Mouse (Mus musculus): ENCODE measurements around the gene Nuf2. TPM values are rescaled to one million over a fixed set of nuclear protein-coding genes. Genes with fewer than 3 reads are reported as not detected.

Gene Nuf2
- polyA plus RNA-seq (2021) = 39.7 TPM

- in situ Hi-C loops (cut with MboI; ENCODE audit: low pct_unique_long_range_greater_than_20kb) = loop anchor here (5.0 kb wide), 3 partner anchors 141 to 611 kb away; no protein-coding TSS in a partner anchor
- CTCF ChIA-PET = interaction anchor here (1.8 to 2.0 kb wide), 2 partner anchors 387 to 390 kb away, joined by 10 to 21 read pairs; no protein-coding TSS in a partner anchor
- POLR2A ChIA-PET = interaction anchor here (0.5 kb wide), 1 partner anchor 163 kb away, joined by 3 read pairs; no protein-coding TSS in a partner anchor
- no peaks in the 10 kb centered on the region for H3K27me3 ChIP-seq
- DNase-seq (ENCODE audit: low read depth, low spot score) (peak; percentile 95), ATAC-seq (peak; percentile 96)
- no peak for TF ChIP-seq CTCF (IDR thresholded peaks at IDR 0.05)
These were observed at the start of gene Nuf2 for GRCm38 (mm10) chr1:169530876-169531701. Gene Nuf2 (minus strand): TSS chr1:169531464.

- in situ Hi-C loops (cut with MboI; ENCODE audit: low pct_unique_long_range_greater_than_20kb) = no loop called here
- ATAC-seq (no peak), DNase-seq (ENCODE audit: low read depth, low spot score) (no peak)
- peaks cover 7% of the 10 kb centered on the region for H3K27me3 ChIP-seq
- CTCF ChIA-PET = interaction anchor here (0.9 kb wide), 1 partner anchor 338 kb away, joined by 3 read pairs; no protein-coding TSS in a partner anchor
- no peak for TF ChIP-seq CTCF (IDR thresholded peaks at IDR 0.05)
- POLR2A ChIA-PET = no interaction called here
These were observed 48.3 kb upstream of the Nuf2 start for GRCm38 (mm10) chr1:169579572-169579971.

- ChIA-PET POLR2A (no interaction called here), CTCF (interaction anchor here (0.6 kb wide), 1 partner anchor 409 kb away, joined by 3 read pairs; no protein-coding TSS in a partner anchor)
- DNase-seq (ENCODE audit: low read depth, low spot score) (no peak), ATAC-seq (no peak)
- peaks cover 11% of the 10 kb centered on the region for H3K27me3 ChIP-seq
- in situ Hi-C loops (cut with MboI; ENCODE audit: low pct_unique_long_range_greater_than_20kb) = no loop called here
- TF ChIP-seq CTCF (IDR thresholded peaks at IDR 0.05) = no peak
These were observed 42.9 kb upstream of the Nuf2 start for GRCm38 (mm10) chr1:169574136-169574535.

- ChIA-PET POLR2A (no interaction called here), CTCF (no interaction called here)
- DNase-seq (ENCODE audit: low read depth, low spot score) (no peak), ATAC-seq (no peak)
- no peak for TF ChIP-seq CTCF (IDR thresholded peaks at IDR 0.05)
- H3K27me3 ChIP-seq = peaks cover 11% of the 10 kb centered on the region
- in situ Hi-C loops (cut with MboI; ENCODE audit: low pct_unique_long_range_greater_than_20kb) = no loop called here
These were observed 24.4 kb upstream of the Nuf2 start for GRCm38 (mm10) chr1:169555621-169556020.

- no peak for ATAC-seq
- in situ Hi-C loops (cut with MboI; ENCODE audit: low pct_unique_long_range_greater_than_20kb) = no loop called here
- CTCF ChIA-PET = no interaction called here
- no peak for DNase-seq (ENCODE audit: low read depth, low spot score)
- no peak for TF ChIP-seq CTCF (IDR thresholded peaks at IDR 0.05)
- peaks cover 13% of the 10 kb centered on the region for H3K27me3 ChIP-seq
- POLR2A ChIA-PET = no interaction called here
These were observed 23.8 kb upstream of the Nuf2 start for GRCm38 (mm10) chr1:169555019-169555418.

- ChIA-PET CTCF (interaction anchor here (0.7 kb wide), 1 partner anchor 21 kb away, joined by 4 read pairs; no protein-coding TSS in a partner anchor), POLR2A (no interaction called here)
- no peak for DNase-seq (ENCODE audit: low read depth, low spot score)
- in situ Hi-C loops (cut with MboI; ENCODE audit: low pct_unique_long_range_greater_than_20kb) = no loop called here
- H3K27me3 ChIP-seq = peaks cover 17% of the 10 kb centered on the region
- no peak for TF ChIP-seq CTCF (IDR thresholded peaks at IDR 0.05)
- ATAC-seq = no peak
These were observed 22.2 kb upstream of the Nuf2 start for GRCm38 (mm10) chr1:169553446-169553845.

GRCm38 (mm10) chr1:169540415-169540814 is 9.2 kb upstream of the Nuf2 start:
- POLR2A ChIA-PET = no interaction called here
- H3K27me3 ChIP-seq = no peaks in the 10 kb centered on the region
- CTCF ChIA-PET = interaction anchor here (0.8 to 1.2 kb wide), 2 partner anchors 8 to 404 kb away, joined by 3 to 4 read pairs; no protein-coding TSS in a partner anchor
- ATAC-seq (no peak), DNase-seq (ENCODE audit: low read depth, low spot score) (no peak)
- TF ChIP-seq CTCF (IDR thresholded peaks at IDR 0.05) = no peak
- in situ Hi-C loops (cut with MboI; ENCODE audit: low pct_unique_long_range_greater_than_20kb) = no loop called here

GRCm38 (mm10) chr1:169531702-169532535 is 655 bp upstream of the Nuf2 start:
- H3K27me3 ChIP-seq = no peaks in the 10 kb centered on the region
- in situ Hi-C loops (cut with MboI; ENCODE audit: low pct_unique_long_range_greater_than_20kb) = loop anchor here (5.0 kb wide), 3 partner anchors 140 to 610 kb away; no protein-coding TSS in a partner anchor
- ChIA-PET POLR2A (interaction anchor here (0.5 kb wide), 1 partner anchor 162 kb away, joined by 3 read pairs; no protein-coding TSS in a partner anchor), CTCF (interaction anchor here (0.8 to 2.0 kb wide), 10 partner anchors 9 to 612 kb away, joined by 3 to 21 read pairs (median 4); no protein-coding TSS in a partner anchor)
- no peak for DNase-seq (ENCODE audit: low read depth, low spot score)
- peak; percentile 54 for TF ChIP-seq CTCF (IDR thresholded peaks at IDR 0.05)
- ATAC-seq = peak; percentile 70

- DNase-seq (ENCODE audit: low read depth, low spot score) (no peak), ATAC-seq (no peak)
- ChIA-PET POLR2A (no interaction called here), CTCF (interaction anchor here (1.4 kb wide), 1 partner anchor 141 kb away, joined by 3 read pairs; no protein-coding TSS in a partner anchor)
- TF ChIP-seq CTCF (IDR thresholded peaks at IDR 0.05) = no peak
- no peaks in the 10 kb centered on the region for H3K27me3 ChIP-seq
- in situ Hi-C loops (cut with MboI; ENCODE audit: low pct_unique_long_range_greater_than_20kb) = loop anchor here (5.0 kb wide), 3 partner anchors 142 to 612 kb away; no protein-coding TSS in a partner anchor
These were observed 1.2 kb downstream of the Nuf2 start for GRCm38 (mm10) chr1:169529996-169530518.

All from Patski (cell line).